Mouse (Mus musculus) olfactory bulb, adult 2 months (tissue): ENCODE results near the gene Hist1h2ad.

Experiments used
- CTCF ChIP-seq: fragments of 200-500 bp; IDR thresholded peaks from 2 replicates; pipeline ENCODE4 v1.5.1; 2012; ENCODE audit warnings: low read depth, mild to moderate bottlenecking, low read length, moderate library complexity; ENCODE audit not compliant: insufficient read depth
- POLR2A ChIP-seq: fragments of 200-500 bp; IDR thresholded peaks from 2 replicates; pipeline ENCODE4 v1.6.1; 2012; ENCODE audit warnings: mild to moderate bottlenecking, low read depth, low read length, moderate library complexity; ENCODE audit not compliant: insufficient read depth

DNA sequence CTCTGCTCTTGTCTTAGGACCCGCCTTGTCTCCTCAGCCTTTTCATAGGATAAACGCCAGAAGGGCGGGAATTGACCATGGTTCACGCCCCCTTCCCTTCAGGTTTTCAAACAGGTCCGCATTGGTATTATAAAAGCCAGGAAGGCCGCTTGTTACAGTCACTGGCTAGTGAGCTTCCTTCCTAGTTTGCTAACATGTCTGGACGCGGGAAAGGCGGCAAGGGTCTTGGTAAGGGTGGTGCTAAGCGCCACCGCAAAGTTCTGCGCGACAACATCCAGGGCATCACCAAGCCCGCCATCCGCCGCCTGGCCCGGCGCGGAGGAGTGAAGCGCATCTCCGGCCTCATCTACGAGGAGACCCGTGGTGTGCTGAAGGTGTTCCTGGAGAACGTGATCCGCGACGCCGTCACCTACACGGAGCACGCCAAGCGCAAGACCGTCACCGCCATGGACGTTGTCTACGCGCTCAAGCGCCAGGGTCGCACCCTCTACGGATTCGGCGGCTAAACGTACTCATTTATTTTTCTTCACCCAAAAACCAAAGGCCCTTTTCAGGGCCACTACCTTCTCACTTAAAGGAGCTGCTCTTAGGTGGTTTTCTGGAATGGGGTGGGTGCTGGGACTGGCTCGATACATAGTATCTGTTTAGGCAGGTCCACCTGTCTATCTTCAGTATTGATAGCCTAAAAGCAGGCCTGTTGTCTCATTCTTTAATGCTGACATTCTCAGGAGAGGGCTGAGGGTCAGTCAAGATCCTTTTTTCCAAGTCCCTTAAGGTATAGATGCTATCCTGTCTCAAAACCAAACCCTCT is 7.4 kb downstream of the Hist1h2ad start, which contains the start of gene Hist1h4d:
- TF ChIP-seq POLR2A (peak; percentile 97), CTCF (no peak)
